Mouse (Mus musculus): ENCODE measurements around the gene Mief2. TPM values are rescaled to one million over a fixed set of nuclear protein-coding genes. Genes with fewer than 3 reads are reported as not detected.
A peak's percentile ranks its signal among the peaks of the same experiment; 100 is the strongest.

Gene Mief2
- polyA plus RNA-seq, 1 experiment: 49.7 TPM

DNA sequence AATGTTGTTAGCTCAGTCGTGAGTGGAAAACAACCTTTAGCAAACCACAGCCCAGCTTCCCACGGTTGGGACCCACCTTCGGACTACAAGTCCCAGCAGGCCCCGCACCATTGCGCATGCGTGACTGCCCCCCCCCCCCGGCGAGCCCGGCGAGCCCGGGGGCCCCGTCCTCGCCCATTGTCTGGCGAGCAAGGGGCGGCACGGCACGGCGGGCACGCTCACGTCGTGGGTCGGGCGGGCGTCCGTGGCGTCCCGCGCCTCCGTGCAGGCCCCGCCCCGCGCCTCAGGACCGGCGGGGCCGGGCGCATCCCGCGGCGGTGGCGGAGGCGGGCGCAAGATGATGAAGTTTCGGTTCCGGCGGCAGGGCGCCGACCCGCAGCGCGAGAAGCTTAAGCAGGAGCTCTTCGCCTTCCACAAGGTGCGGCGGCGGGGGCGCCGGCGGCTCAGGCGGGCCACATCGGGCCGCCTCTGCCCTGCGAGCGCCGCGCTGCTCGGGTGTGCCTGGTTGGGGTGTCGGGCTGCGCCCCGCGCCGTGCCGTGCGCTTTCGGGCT, 28.6 kb upstream of the Mief2 start, which contains the start of gene Llgl1:
Gene Llgl1 (plus strand): TSS at position 200 of the 552 bp plus-strand sequence.
- TF ChIP-seq POLR2AphosphoS2 (IDR thresholded peaks at IDR 0.05; ENCODE audit: insufficient read length, low read depth) (peak; percentile 39), E2F4 (IDR thresholded peaks at IDR 0.05; ENCODE audit: insufficient read depth) (no peak), MYOD1 (IDR thresholded peaks at IDR 0.05; ENCODE audit: control insufficient read depth in 1 of 3, insufficient read length in 2 of 3, low read depth in 2 of 3) (no peak), USF1 (IDR thresholded peaks at IDR 0.05; ENCODE audit: low read depth) (no peak), POLR2A (IDR thresholded peaks at IDR 0.05; ENCODE audit: insufficient read length, low read depth) (peak; percentile 67)
- Histone ChIP-seq H3K27me3 (ENCODE audit: control insufficient read depth, insufficient read depth, insufficient read length) (peaks cover 4% of the 10 kb centered on the region), H3K4me2 (ENCODE audit: low read depth) (peak within 1 kb of the TSS; percentile 95), H3K4me3 (peak within 1 kb of the TSS; percentile 55), H3K79me2 (ENCODE audit: control insufficient read depth, insufficient read depth) (peaks cover 44% of the 10 kb centered on the region), H3ac (ENCODE audit: control insufficient read depth, insufficient read length) (peak within 1 kb of the TSS; percentile 55), H3K36me3 (ENCODE audit: control insufficient read depth, insufficient read depth) (no peaks in the 10 kb centered on the region)

DNA sequence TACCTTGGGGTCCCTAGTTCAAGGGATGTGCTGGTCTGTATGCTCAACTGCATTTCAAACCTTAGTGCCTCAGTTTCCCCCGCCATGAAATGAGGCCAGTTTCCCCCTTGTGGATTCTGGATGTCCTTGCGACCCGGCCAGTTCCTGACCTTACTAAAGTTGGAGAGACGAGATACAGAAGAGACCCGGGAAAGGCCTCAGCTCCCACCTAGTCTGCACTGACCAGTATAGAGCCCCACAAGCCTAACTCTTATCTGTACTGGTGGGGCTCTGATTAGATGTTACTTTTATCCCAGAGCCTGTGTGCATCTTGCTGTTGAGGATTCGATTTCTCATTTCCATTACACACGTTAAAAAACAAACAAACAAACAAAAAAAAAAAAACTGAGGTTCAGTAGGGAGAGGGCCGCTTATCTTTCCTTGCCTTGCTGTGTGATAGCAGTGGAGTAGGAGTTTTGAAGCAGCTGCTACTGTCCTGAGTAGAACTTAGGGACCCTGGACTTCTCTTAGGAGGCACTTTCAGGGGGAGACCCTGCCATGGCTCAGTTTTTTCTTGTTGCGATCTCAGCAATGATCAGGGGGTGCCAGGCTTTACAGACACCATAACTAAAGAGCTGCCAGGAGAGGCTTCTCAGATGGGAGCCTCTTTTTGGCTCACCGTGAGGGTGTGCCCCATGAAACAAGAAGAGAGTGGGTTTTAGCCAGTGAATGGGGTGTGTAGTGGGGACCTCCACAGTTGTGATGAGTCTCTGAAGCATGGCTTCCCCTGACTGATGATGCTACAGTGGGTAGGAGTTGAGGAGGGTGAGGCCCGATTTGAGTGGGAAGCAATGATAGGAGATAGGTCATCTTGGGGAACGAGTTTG, 27.6 kb upstream of the Mief2 start:
- TF ChIP-seq POLR2AphosphoS2 (IDR thresholded peaks at IDR 0.05; ENCODE audit: insufficient read length, low read depth) (no peak), REST (IDR thresholded peaks at IDR 0.05; ENCODE audit: insufficient read depth, insufficient read length) (no peak), TCF12 (IDR thresholded peaks at IDR 0.05; ENCODE audit: insufficient read depth, poor library complexity, severe bottlenecking) (no peak), CEBPB (IDR thresholded peaks at IDR 0.05; ENCODE audit: insufficient read depth, poor library complexity, severe bottlenecking) (no peak), SRF (IDR thresholded peaks at IDR 0.05; ENCODE audit: control insufficient read depth, insufficient read length, low read depth) (no peak), POLR2A (IDR thresholded peaks at IDR 0.05; ENCODE audit: insufficient read length, low read depth) (no peak)
- no peaks in the 10 kb centered on the region for H3K36me3 ChIP-seq (ENCODE audit: control insufficient read depth, insufficient read depth)

DNA sequence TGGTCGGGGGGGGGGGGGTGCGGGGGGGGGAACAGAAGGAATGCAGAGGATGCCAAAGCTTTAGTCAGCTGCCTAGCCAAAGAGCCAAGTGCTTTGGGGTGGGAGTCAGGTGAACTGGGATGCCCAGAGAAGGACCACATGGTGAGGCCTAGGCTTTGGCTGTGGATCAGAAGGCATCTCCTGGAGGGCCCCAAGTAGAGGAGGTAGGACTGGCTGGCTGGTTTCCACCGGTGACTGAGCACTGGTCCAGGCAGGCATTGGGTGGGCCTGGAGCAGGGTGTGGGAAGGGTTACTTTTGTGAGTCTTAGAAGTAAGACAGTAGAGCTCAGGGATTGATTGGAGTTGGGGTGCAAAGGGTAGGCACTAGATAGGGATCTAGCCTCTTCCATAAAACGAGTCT, 26.6 kb upstream of the Mief2 start:
- peak overlapping the region; percentile 74 for H3K4me2 ChIP-seq (ENCODE audit: low read depth)
- H3K4me3 ChIP-seq: peak overlapping the region; percentile 55
- peaks cover 49% of the 10 kb centered on the region for H3K79me2 ChIP-seq (ENCODE audit: control insufficient read depth, insufficient read depth)
- no peak overlapping the region for H3ac ChIP-seq (ENCODE audit: control insufficient read depth, insufficient read length)
- no peaks in the 10 kb centered on the region for H3K27me3 ChIP-seq (ENCODE audit: control insufficient read depth, insufficient read depth, insufficient read length)
- no peaks in the 10 kb centered on the region for H3K36me3 ChIP-seq (ENCODE audit: control insufficient read depth, insufficient read depth)
- TF ChIP-seq CEBPB (IDR thresholded peaks at IDR 0.05; ENCODE audit: insufficient read depth, poor library complexity, severe bottlenecking) (no peak), MYOD1 (IDR thresholded peaks at IDR 0.05; ENCODE audit: control insufficient read depth in 1 of 3, insufficient read length in 2 of 3, low read depth in 2 of 3) (no peak), MAX (IDR thresholded peaks at IDR 0.05; ENCODE audit: low read depth) (no peak), SRF (IDR thresholded peaks at IDR 0.05; ENCODE audit: control insufficient read depth, insufficient read length, low read depth) (no peak), USF1 (IDR thresholded peaks at IDR 0.05; ENCODE audit: low read depth) (no peak), POLR2A (IDR thresholded peaks at IDR 0.05; ENCODE audit: insufficient read length, low read depth) (no peak), REST (IDR thresholded peaks at IDR 0.05; ENCODE audit: insufficient read depth, insufficient read length) (no peak), E2F4 (IDR thresholded peaks at IDR 0.05; ENCODE audit: insufficient read depth) (no peak), TCF12 (IDR thresholded peaks at IDR 0.05; ENCODE audit: insufficient read depth, poor library complexity, severe bottlenecking) (no peak), TCF3 (IDR thresholded peaks at IDR 0.05; ENCODE audit: insufficient read length, low read depth) (no peak), POLR2AphosphoS2 (IDR thresholded peaks at IDR 0.05; ENCODE audit: insufficient read length, low read depth) (no peak)

More for the DNA sequence above, 27.6 kb upstream of the Mief2 start:
- Histone ChIP-seq H3K4me3 (peak overlapping the region; percentile 55), H3ac (ENCODE audit: control insufficient read depth, insufficient read length) (peak overlapping the region; percentile 55), H3K79me2 (ENCODE audit: control insufficient read depth, insufficient read depth) (peaks cover 49% of the 10 kb centered on the region), H3K27me3 (ENCODE audit: control insufficient read depth, insufficient read depth, insufficient read length) (no peaks in the 10 kb centered on the region), H3K4me2 (ENCODE audit: low read depth) (peak overlapping the region; percentile 74)

DNA sequence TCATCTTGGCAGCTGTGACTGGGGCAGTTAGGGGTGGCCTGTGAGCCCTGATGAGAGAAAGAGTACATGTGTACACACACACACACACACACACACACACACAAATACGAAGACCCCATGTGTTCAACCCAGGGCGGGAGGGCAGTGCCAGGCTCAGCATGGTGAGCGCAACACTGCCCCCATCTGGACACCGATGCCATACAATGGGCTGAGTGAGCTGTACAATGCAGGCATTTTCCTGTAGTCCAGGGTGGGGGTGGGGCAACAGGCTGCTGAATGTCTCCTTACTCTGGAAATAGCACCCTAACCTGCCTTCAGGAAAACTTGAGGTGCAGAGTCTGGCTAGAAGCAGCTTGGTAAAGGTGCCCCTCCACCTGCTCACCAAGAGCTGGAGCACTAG, 25.1 kb upstream of the Mief2 start:
- H3K79me2 ChIP-seq (ENCODE audit: control insufficient read depth, insufficient read depth): peaks cover 49% of the 10 kb centered on the region
- peaks cover 2% of the 10 kb centered on the region for H3K36me3 ChIP-seq (ENCODE audit: control insufficient read depth, insufficient read depth)
- no peak overlapping the region for H3K4me3 ChIP-seq
- TF ChIP-seq SRF (IDR thresholded peaks at IDR 0.05; ENCODE audit: control insufficient read depth, insufficient read length, low read depth) (no peak), MYOG (IDR thresholded peaks at IDR 0.05; ENCODE audit: control insufficient read depth in 1 of 3, insufficient read depth in 1 of 3, insufficient read length in 2 of 3, low read depth in 2 of 3) (no peak), TCF12 (IDR thresholded peaks at IDR 0.05; ENCODE audit: insufficient read depth, poor library complexity, severe bottlenecking) (no peak), TCF3 (IDR thresholded peaks at IDR 0.05; ENCODE audit: insufficient read length, low read depth) (no peak), CEBPB (IDR thresholded peaks at IDR 0.05; ENCODE audit: insufficient read depth, poor library complexity, severe bottlenecking) (no peak), REST (IDR thresholded peaks at IDR 0.05; ENCODE audit: insufficient read depth, insufficient read length) (no peak), USF1 (IDR thresholded peaks at IDR 0.05; ENCODE audit: low read depth) (no peak), E2F4 (IDR thresholded peaks at IDR 0.05; ENCODE audit: insufficient read depth) (no peak), POLR2AphosphoS2 (IDR thresholded peaks at IDR 0.05; ENCODE audit: insufficient read length, low read depth) (no peak)
- H3K27me3 ChIP-seq (ENCODE audit: control insufficient read depth, insufficient read depth, insufficient read length): no peaks in the 10 kb centered on the region
- no peak overlapping the region for H3ac ChIP-seq (ENCODE audit: control insufficient read depth, insufficient read length)
- H3K4me2 ChIP-seq (ENCODE audit: low read depth): no peak overlapping the region

Measured in myocyte (in vitro differentiated cells).